Mouse (Mus musculus) stomach, postnatal 0 days (tissue): ENCODE data around the gene Bcl2l11. TPM values are rescaled to one million over a fixed set of nuclear protein-coding genes. Genes with fewer than 3 reads are reported as not detected.
A peak's percentile ranks its signal among the peaks of the same experiment; 100 is the strongest.

ENCODE experiments used
- ATAC-seq: fragments of 200-750 bp; cut with Nextera tagmentation; 2 replicates; pipeline ENCODE4 v1.8.0; 2017; ENCODE audit not compliant: low FRiP score, low TSS enrichment
- DNase-seq: peaks from one replicate; pipeline ENCODE4 v3.0.0-alpha.2; 2016; ENCODE audit warnings: low spot score
- H3K27ac ChIP-seq: fragments of 300-500 bp; sonication (generic); replicated peaks from 2 replicates; pipeline ENCODE4 v1.5.1; 2014; ENCODE audit warnings: mild to moderate bottlenecking, control low read depth
- H3K27me3 ChIP-seq: fragments of 300-500 bp; sonication (generic); 2 replicates; pipeline ENCODE4 v1.6.1; 2014; ENCODE audit warnings: low read length; ENCODE audit not compliant: control insufficient read depth, insufficient read depth
- H3K36me3 ChIP-seq: fragments of 300-500 bp; sonication (generic); 2 replicates; pipeline ENCODE4 v1.6.1; 2014; ENCODE audit warnings: low read length, mixed read lengths; ENCODE audit not compliant: control insufficient read depth, insufficient read depth
- H3K4me1 ChIP-seq: fragments of 300-500 bp; sonication (generic); replicated peaks from 2 replicates; pipeline ENCODE4 v1.6.1; 2014; ENCODE audit warnings: antibody characterized with exemption; ENCODE audit not compliant: control insufficient read depth, insufficient read depth
- H3K4me2 ChIP-seq: fragments of 300-500 bp; sonication (generic); replicated peaks from 2 replicates; pipeline ENCODE4 v1.6.1; 2014; ENCODE audit warnings: low read depth, mild to moderate bottlenecking, control low read depth, moderate library complexity
- H3K4me3 ChIP-seq: fragments of 300-500 bp; sonication (generic); 2 replicates; pipeline ENCODE4 v1.5.1; 2014; ENCODE audit warnings: low read depth, low read length, control low read depth
- H3K9ac ChIP-seq: fragments of 300-500 bp; sonication (generic); 2 replicates; pipeline ENCODE4 v1.6.1; 2014; ENCODE audit warnings: mild to moderate bottlenecking, low read length, control low read depth, mixed read lengths
- H3K9me3 ChIP-seq: fragments of 300-500 bp; sonication (generic); 2 replicates; pipeline ENCODE4 v1.6.1; 2016; ENCODE audit warnings: low read length; ENCODE audit not compliant: control insufficient read depth
- CTCF ChIP-seq: IDR thresholded peaks from 2 replicates; pipeline ENCODE4 v1.5.1; 2016; ENCODE audit warnings: antibody characterized with exemption, low read depth, mild to moderate bottlenecking, moderate library complexity
- EP300 ChIP-seq: optimal IDR thresholded peaks from 2 replicates; pipeline ENCODE3; 2016; ENCODE audit warnings: antibody characterized with exemption
- WGBS: fragments of 180-500 bp; shearing (Covaris S2); extraction: QIAGEN DNeasy Blood & Tissue Kit; methylation state at CpG from one replicate; pipeline ENCODE4 v1.1.7; 2014; 5-methylcytosine and 5-hydroxymethylcytosine counted together
- polyA plus RNA-seq: library from polyadenylated mRNA; unstranded; fragments of >200 nt; fragmentation: Nextera tagmentation; extraction: Ambion mirVana; gene quantifications from 2 replicates; pipeline ENCODE4 v1.2.1, GENCODE M21; 2015

Gene Bcl2l11
- polyA plus RNA-seq, 1 experiment from 2014 or later: 6.2 TPM

GRCm38 (mm10) chr2:128156557-128157412 lies 30.9 kb downstream of the Bcl2l11 start:
- no peak for TF ChIP-seq CTCF
- no peak for TF ChIP-seq EP300
- DNase-seq: no peak
- ATAC-seq: no peak
- Histone ChIP-seq H3K9me3 (no peaks in the 10 kb centered on the region), H3K27ac (no peak overlapping the region), H3K4me1 (peaks cover 8% of the 10 kb centered on the region; the same call in 1 of the 2 replicates), H3K4me3 (no peak overlapping the region), H3K36me3 (no peaks in the 10 kb centered on the region), H3K27me3 (no peaks in the 10 kb centered on the region), H3K9ac (no peak overlapping the region), H3K4me2 (no peak overlapping the region)
- WGBS: 46% methylated on average over 12 of the region's 12 CpGs

GRCm38 (mm10) chr2:128158734-128159410 lies 33.0 kb downstream of the Bcl2l11 start:
- Histone ChIP-seq H3K4me1 (peaks cover 8% of the 10 kb centered on the region; the same call in 1 of the 2 replicates), H3K36me3 (no peaks in the 10 kb centered on the region), H3K9ac (no peak overlapping the region; the same call in 1 of the 2 replicates), H3K27ac (peak overlapping the region; percentile 49; the same call in 1 of the 2 replicates), H3K4me3 (no peak overlapping the region), H3K4me2 (no peak overlapping the region), H3K9me3 (no peaks in the 10 kb centered on the region), H3K27me3 (no peaks in the 10 kb centered on the region)
- TF ChIP-seq EP300: no peak
- TF ChIP-seq CTCF: no peak
- ATAC-seq (no peak), DNase-seq (no peak)
- 39% methylated on average over 17 of the region's 17 CpGs for WGBS

GRCm38 (mm10) chr2:128159619-128160125 lies 33.8 kb downstream of the Bcl2l11 start:
- ATAC-seq (no peak), DNase-seq (no peak)
- Histone ChIP-seq H3K36me3 (no peaks in the 10 kb centered on the region), H3K27me3 (no peaks in the 10 kb centered on the region), H3K9ac (no peak overlapping the region), H3K4me2 (no peak overlapping the region), H3K4me3 (no peak overlapping the region), H3K4me1 (peaks cover 8% of the 10 kb centered on the region; the same call in 1 of the 2 replicates), H3K27ac (no peak overlapping the region), H3K9me3 (no peaks in the 10 kb centered on the region)
- 32% methylated on average over 7 of the region's 7 CpGs for WGBS
- TF ChIP-seq EP300 (no peak), CTCF (peak; percentile 41)

- Histone ChIP-seq H3K27ac (no peak overlapping the region), H3K4me2 (no peak overlapping the region), H3K36me3 (no peaks in the 10 kb centered on the region), H3K27me3 (no peaks in the 10 kb centered on the region), H3K4me1 (peaks cover 12% of the 10 kb centered on the region; the same call in 1 of the 2 replicates), H3K9me3 (no peaks in the 10 kb centered on the region), H3K4me3 (no peak overlapping the region), H3K9ac (no peak overlapping the region)
- no peak for TF ChIP-seq CTCF
- TF ChIP-seq EP300: no peak
- 77% methylated on average over 8 of the region's 8 CpGs for WGBS
- ATAC-seq (no peak), DNase-seq (no peak)
These were observed 37.3 kb downstream of the Bcl2l11 start for GRCm38 (mm10) chr2:128163177-128163576.

GRCm38 (mm10) chr2:128166623-128167423 lies 41.0 kb downstream of the Bcl2l11 start:
- 45% methylated on average over 13 of the region's 13 CpGs for WGBS

More at GRCm38 (mm10) chr2:128166623-128167423, 41.0 kb downstream of the Bcl2l11 start:
- Histone ChIP-seq H3K36me3 (no peaks in the 10 kb centered on the region), H3K27me3 (no peaks in the 10 kb centered on the region), H3K4me2 (no peak overlapping the region), H3K9ac (no peak overlapping the region), H3K4me3 (no peak overlapping the region), H3K9me3 (no peaks in the 10 kb centered on the region), H3K27ac (0 out of 2 replicates have a peak overlapping the region, but pooled peaks have one; percentile 2), H3K4me1 (peaks cover 8% of the 10 kb centered on the region; the same call in 1 of the 2 replicates)
- ATAC-seq (peak; percentile 57), DNase-seq (peak; percentile 63)
- peak; percentile 31; the same call in 1 of the 2 replicates for TF ChIP-seq CTCF
- TF ChIP-seq EP300: no peak
